Mouse (Mus musculus) gastrocnemius, postnatal 10 days (tissue): ENCODE data around the gene Slc5a4b. TPM values are rescaled to one million over a fixed set of nuclear protein-coding genes. Genes with fewer than 3 reads are reported as not detected.

Experiments used
- microRNA-seq, 2 experiments: library from miRNA; unstranded; fragments of <30 nt; microRNA quantifications; one replicate each; pipeline ENCODE4 v1.2.0; 2021
- total RNA-seq, 2 experiments: library from RNA; stranded (reverse); gene quantifications; 2 replicates each; pipeline ENCODE4 v1.2.3; 2021

The Slc5a4b gene
- total RNA-seq, 2 experiments from 2014 or later = not detected

Small RNA genes within 50 kb of the gene (microRNA-seq; reads per million reads assigned to microRNA genes)
- 0 reads per million in 2 experiments for gene Mir6409

Other genes with a start within 250 kb of the Slc5a4b start
- gene Derl3, start 217.5 kb downstream of the Slc5a4b start, total RNA-seq = under 1 TPM in 1 of 2 experiments, not detected in 1; 0.27 TPM
- 10 to 100 TPM; 30.5 to 39.1 TPM for gene Smarcb1, start 189.3 kb downstream of the Slc5a4b start, total RNA-seq
- 100 to 1,000 TPM; 592 to 715 TPM for gene Chchd10, start 177.8 kb downstream of the Slc5a4b start, total RNA-seq
- gene Mmp11, start 174.5 kb downstream of the Slc5a4b start, total RNA-seq = 1 to 10 TPM; 5.1 to 7.4 TPM
- under 1 TPM in 1 of 2 experiments, not detected in 1; 0.27 TPM for gene Gm867, start 170.3 kb downstream of the Slc5a4b start, total RNA-seq
- 1 to 10 TPM in 1 of 2 experiments, not detected in 1; 1.1 TPM for gene Vpreb3, start 167.9 kb downstream of the Slc5a4b start, total RNA-seq
- gene Gm5134, start 156.4 kb downstream of the Slc5a4b start, total RNA-seq = not detected
- 10 to 100 TPM in 1 of 2 experiments, 1 to 10 TPM in 1; 9.5 to 10.3 TPM for gene Zfp280b, start 78.3 kb downstream of the Slc5a4b start, total RNA-seq
- gene Slc5a4a, start 36.5 kb upstream of the Slc5a4b start, total RNA-seq = not detected
- gene Prmt2, start 126.9 kb upstream of the Slc5a4b start, total RNA-seq = 10 to 100 TPM in 1 of 2 experiments, 1 to 10 TPM in 1; 8.0 to 10.7 TPM
- gene S100b, start 142.9 kb upstream of the Slc5a4b start, total RNA-seq = 1 to 10 TPM; 7.9 to 9.7 TPM
- gene Dip2a, start 234.3 kb upstream of the Slc5a4b start, total RNA-seq = 10 to 100 TPM; 11.0 to 16.9 TPM